Mouse (Mus musculus) T-helper 2 cell (primary cell): ENCODE measurements at regions not wholly inside any gene's neighbourhood (a gene's known extent, or its start where the extent isn't known, plus 50 kb on each side); places are given as distances from the start of the nearest gene placed in this dataset.

Source experiments
- in situ Hi-C: fragments of 300-600 bp; cut with MboI, MseI; formaldehyde crosslinking; loops from one replicate; pipeline ENCODE4 v1.15.1; 2025; ENCODE audit warnings: high pct_unique_total_duplicates

GRCm38 (mm10) chr3:57910020-57910419 lies 62.1 kb upstream of the Pfn2 start:
- in situ Hi-C loops: loop anchor here (25.0 kb wide), 1 partner anchor 1373 kb away; no protein-coding TSS in a partner anchor

- in situ Hi-C loops: loop anchor here (25.0 kb wide), 1 partner anchor 1375 kb away; no protein-coding TSS in a partner anchor
Observed at GRCm38 (mm10) chr3:57911831-57912596, 64.1 kb upstream of the Pfn2 start.

- in situ Hi-C loops: loop anchor here (25.0 kb wide), 1 partner anchor 1375 kb away; no protein-coding TSS in a partner anchor
Observed at GRCm38 (mm10) chr3:57912650-57913343, 64.9 kb upstream of the Pfn2 start.

GRCm38 (mm10) chr3:57914687-57915086 lies 66.8 kb upstream of the Pfn2 start:
- in situ Hi-C loops: loop anchor here (25.0 kb wide), 1 partner anchor 1377 kb away; no protein-coding TSS in a partner anchor

GRCm38 (mm10) chr3:57918913-57919312 lies 71.0 kb upstream of the Pfn2 start:
- in situ Hi-C loops: loop anchor here (25.0 kb wide), 1 partner anchor 1382 kb away; no protein-coding TSS in a partner anchor

GRCm38 (mm10) chr3:57919390-57920089 lies 71.7 kb upstream of the Pfn2 start:
- in situ Hi-C loops: loop anchor here (25.0 kb wide), 1 partner anchor 1382 kb away; no protein-coding TSS in a partner anchor

- in situ Hi-C loops: loop anchor here (25.0 kb wide), 1 partner anchor 1383 kb away; no protein-coding TSS in a partner anchor
Observed at GRCm38 (mm10) chr3:57920090-57920432, 72.2 kb upstream of the Pfn2 start.

GRCm38 (mm10) chr3:57921071-57921882 lies 73.4 kb upstream of the Pfn2 start:
- in situ Hi-C loops: loop anchor here (25.0 kb wide), 1 partner anchor 1384 kb away; no protein-coding TSS in a partner anchor

GRCm38 (mm10) chr3:57923061-57923460 lies 75.2 kb upstream of the Pfn2 start:
- in situ Hi-C loops: loop anchor here (25.0 kb wide), 1 partner anchor 1386 kb away; no protein-coding TSS in a partner anchor

GRCm38 (mm10) chr3:57932657-57933539 lies 85.0 kb upstream of the Pfn2 start:
- in situ Hi-C loops: no loop called here

GRCm38 (mm10) chr3:57935042-57935610 lies 87.2 kb upstream of the Pfn2 start:
- in situ Hi-C loops: no loop called here

GRCm38 (mm10) chr3:57940504-57941381 lies 92.9 kb upstream of the Pfn2 start:
- in situ Hi-C loops: no loop called here

- in situ Hi-C loops: no loop called here
Observed at GRCm38 (mm10) chr3:57944698-57945097, 96.8 kb upstream of the Pfn2 start.

GRCm38 (mm10) chr3:57945765-57946164 lies 97.9 kb upstream of the Pfn2 start:
- in situ Hi-C loops: no loop called here

- in situ Hi-C loops: no loop called here
Observed at GRCm38 (mm10) chr3:57947331-57947730, 99.5 kb upstream of the Pfn2 start.

- in situ Hi-C loops: no loop called here
Observed at GRCm38 (mm10) chr3:57948720-57949119, 100.8 kb upstream of the Pfn2 start.

- in situ Hi-C loops: no loop called here
Observed at GRCm38 (mm10) chr3:57950431-57951331, 102.8 kb upstream of the Pfn2 start.

GRCm38 (mm10) chr3:57951438-57951837 lies 103.6 kb upstream of the Pfn2 start:
- in situ Hi-C loops: no loop called here
